Mouse (Mus musculus): ENCODE data around the gene Hoxd13. TPM values are rescaled to one million over a fixed set of nuclear protein-coding genes. Genes with fewer than 3 reads are reported as not detected.
A peak's percentile ranks its signal among the peaks of the same experiment; 100 is the strongest.

Hoxd13 gene
- total RNA-seq, 2 experiments from 2014 or later = not detected

DNA sequence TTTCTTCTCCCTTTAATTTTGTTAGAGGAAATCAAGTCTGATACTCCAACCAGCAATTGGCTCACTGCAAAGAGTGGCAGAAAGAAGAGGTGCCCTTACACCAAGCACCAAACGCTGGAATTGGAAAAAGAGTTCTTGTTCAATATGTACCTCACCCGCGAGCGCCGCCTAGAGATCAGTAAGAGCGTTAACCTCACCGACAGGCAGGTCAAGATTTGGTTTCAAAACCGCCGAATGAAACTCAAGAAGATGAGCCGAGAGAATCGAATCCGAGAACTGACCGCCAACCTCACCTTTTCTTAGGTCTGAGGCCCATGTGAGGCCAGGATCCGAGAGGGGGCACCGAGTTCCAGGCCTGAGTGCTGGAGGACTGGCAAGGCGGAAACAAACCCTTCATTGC is 26.0 kb downstream of the Hoxd13 start:
- no peak for DNase-seq

DNA sequence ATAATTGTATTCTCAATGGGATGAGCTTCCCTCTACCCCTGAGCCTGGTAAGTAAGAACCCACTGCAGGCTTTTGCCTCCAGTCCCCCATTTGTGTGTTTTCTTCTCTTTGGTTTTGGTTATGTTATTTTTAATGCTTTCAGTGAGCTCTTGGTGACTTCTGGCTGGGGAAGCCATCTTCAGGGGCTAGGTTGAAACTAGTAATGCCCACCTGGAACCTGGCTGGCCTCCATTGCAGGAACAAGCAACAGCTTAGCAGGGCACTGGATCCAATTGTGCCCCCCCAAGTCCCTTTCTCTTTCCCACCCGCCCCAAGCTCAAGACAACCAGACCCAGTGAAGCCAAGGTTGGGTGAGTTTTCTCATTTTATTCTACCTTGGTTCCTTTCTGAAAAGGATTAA is 27.3 kb downstream of the Hoxd13 start:
- no peak for DNase-seq

DNA sequence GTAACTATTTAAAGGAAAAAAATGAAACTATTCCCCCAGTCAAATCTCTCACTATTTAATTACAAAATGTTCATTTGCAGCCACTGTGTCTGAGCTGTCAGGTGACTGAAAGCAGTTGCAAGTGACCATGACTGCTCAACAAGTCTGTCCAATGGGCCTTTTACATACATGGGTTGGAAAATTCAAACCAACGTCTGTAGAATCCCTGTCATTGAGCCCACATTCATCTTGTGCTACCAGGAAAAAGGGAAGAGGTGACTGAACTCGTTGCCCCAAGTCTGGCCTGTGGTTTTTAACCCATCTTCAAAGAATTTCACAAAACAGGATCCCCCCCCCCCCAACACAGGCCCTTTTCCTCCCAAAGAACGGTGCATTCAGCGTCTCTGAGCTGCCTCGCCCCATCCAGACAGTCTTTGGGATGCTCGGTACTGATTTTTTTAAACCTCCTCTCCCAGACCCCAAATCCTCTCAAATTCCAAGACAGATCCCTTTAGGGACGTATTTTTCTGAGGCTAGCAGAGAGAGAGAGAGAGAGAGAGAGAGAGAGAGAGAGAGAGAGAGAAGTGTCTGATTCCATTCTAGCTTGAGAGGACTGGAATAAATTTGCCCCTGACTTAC is 27.8 kb downstream of the Hoxd13 start:
- DNase-seq = no peak

DNA sequence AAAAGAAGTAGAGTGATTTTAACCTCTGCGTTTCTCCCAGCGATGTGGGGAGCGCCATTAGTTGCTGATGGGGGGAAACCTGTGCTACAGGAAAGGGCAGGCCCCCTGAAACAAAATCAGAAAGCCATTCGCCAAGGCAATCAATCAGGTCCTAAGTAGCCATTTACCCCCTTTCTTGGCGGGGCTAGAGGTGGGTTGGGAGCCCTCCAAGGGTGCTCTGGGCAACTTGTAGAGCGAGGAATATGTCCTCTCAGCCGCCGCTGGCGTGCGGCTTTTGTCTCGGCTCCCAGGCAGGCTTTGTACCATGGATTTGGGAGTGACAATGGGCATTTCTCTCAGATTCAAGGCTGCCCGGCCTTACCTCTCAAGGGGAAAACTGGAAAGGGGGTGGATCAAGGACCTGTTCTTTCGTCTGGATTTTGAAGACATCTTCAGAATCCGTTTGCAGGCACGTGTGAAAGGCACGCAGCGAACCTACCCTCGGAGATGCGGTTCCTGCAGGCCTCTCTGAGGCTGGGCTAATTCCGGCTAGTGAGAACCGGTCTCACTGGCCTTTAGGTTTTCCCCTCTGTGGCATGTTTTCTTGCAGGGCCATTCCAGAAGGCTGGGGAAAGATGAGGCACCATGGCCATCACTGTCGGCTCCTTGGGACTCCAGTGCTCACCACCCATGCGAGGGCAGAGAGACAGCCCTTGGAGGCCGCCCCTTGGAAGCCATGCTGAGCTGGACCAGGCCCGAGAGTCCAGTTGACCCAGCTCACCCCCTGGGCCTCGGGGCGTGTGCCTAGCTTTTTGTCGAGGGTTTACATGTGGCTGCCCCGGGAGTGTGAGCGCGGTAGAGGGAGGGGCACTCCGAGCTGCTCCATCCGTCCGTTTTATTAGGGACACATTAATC is 28.6 kb downstream of the Hoxd13 start:
- no peak for DNase-seq

DNA sequence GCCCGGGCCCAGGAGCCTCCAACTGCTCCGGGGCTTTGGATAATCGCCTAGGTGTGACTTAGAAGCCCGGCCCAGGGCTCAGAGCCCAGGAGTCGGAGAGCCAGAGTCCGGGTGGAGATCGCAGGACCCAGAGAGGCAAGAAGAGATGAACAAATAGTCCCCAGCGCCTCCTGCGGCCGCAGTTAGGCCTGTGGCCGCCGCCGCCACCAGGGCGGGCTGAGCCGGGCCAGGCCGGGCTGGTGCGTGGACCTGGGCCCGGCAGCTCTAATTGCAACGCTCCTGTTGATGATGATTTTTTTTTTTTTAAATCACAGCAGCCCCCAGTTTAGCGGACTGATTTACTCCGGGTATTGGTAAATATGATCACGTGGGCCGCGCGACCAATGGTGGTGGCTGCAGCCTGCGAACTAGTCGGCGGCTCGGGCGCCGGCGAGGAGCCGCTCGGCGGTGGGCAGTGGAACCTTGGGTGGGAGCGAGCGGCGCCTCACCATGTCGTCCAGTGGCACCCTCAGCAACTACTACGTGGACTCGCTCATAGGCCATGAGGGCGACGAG is 29.5 kb downstream of the Hoxd13 start, which contains the start of gene Hoxd9:
Gene Hoxd9, plus strand, starts transcription at position 161 of the 555 bp plus-strand sequence.
- DNase-seq = peak; percentile 54

DNA sequence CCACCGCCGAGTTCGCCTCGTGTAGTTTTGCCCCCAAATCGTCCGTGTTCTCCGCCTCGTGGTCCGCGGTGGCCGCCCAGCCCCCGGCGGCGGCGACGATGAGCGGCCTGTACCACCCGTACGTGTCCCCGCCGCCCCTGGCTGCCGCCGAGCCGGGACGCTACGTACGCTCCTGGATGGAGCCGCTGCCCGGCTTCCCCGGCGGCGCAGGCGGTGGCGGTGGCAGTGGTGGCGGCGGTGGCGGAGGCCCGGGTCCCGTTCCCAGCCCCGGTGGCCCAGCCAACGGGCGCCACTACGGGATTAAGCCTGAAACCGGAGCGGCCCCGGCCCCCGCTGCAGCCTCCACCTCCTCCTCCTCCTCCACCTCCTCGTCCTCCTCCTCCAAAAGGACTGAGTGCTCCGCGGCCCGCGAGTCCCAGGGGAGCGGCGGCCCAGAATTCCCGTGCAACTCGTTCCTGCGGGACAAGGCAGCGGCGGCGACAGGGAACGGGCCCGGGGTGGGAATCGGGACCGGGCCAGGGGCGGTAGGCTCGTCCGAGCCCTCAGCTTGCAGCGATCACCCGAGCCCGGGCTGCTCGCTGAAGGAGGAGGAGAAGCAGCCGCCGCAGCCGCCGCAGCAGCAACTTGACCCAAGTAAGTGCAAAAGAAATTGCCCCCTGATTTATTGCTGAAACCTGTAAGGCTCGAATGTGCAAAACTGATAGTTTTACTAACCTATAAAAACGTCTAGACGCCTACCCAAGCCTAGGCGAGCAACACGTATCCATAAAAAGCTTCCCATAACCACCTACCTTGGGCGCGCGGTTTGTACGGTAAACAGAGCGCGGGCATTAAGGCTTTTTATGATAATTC is 30.3 kb downstream of the Hoxd13 start:
- no peak for DNase-seq

DNA sequence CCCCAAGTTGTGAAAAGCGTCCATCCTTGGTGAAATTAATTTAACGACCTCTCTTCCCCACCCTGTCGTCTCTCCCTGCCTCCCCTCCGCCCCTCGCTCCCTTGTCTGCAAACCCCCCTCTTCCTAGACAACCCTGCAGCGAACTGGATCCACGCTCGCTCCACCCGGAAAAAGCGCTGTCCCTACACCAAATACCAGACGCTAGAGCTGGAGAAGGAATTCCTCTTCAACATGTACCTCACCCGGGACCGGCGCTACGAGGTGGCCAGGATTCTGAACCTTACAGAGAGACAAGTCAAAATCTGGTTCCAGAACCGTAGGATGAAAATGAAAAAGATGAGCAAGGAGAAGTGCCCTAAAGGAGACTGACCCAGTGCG is 30.9 kb downstream of the Hoxd13 start:
- DNase-seq = no peak

DNA sequence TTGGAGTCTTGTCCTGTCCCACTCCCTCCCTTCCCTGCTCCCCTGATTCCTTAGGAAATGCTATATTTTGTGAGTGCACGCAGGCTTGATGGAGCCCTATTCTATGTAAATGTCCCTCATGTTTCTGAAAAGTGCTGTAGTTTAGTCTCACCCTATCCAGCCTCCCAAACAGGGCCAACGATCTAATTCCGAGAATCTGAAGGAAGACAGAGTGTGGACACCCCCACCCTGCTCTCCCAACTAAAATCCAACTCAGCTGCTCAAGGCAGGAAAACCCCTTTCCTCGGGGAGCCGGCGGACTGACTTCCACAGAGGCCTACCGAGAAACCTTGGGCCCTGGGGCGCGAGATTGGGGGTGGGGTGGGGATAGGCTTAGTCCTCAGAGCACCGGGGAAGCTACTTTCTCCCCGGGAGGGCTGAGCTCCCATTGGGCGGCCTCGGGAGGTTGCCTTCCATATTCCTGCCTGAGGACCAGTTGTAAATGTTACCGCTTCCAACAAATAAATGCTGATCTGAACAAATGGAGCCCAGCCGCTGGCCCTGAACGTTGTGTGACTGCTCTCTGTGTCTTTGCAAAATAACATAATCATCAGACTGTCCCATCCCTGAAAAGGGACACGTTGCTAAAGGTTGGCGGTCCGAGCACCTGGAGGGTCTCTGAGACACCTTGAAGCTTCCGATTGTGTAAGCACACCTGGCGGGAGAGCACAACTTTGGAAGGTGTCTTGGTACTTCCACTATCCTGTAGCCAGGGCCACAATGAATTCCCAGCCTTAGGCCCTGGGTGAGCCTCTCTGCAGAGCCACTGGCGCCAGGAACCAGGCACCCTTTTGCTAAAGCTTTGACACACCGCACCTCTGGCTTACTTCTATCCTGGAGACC is 31.8 kb downstream of the Hoxd13 start:
- no peak for DNase-seq

DNA sequence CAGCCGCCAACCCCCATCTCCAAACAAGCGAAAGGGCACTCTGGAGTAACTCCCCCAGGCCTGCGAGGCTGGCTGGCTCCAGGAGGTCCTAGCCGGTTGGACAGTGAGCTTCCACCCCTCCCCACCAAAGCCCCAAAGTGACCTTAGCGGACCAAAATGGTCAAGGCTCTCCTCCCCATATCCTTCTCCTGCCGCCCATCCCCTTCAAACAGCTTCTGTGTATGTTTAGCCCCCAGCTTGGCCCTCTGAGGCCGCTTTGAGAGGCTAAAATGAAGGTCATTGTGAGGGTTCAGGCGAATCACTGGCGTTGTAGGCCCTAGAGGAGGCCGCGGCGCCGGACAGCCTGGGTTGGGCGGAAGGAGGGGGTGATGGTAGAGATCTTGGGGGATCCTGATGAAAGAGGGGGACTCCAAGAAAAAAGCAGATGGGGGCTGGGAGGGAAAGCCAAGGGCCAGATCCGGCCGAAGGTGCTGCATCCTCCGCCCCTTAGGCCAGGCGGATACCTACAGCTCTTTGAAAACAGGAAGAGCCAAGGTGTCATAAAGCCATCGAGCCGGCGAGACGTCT is 32.5 kb downstream of the Hoxd13 start:
- DNase-seq = no peak

DNA sequence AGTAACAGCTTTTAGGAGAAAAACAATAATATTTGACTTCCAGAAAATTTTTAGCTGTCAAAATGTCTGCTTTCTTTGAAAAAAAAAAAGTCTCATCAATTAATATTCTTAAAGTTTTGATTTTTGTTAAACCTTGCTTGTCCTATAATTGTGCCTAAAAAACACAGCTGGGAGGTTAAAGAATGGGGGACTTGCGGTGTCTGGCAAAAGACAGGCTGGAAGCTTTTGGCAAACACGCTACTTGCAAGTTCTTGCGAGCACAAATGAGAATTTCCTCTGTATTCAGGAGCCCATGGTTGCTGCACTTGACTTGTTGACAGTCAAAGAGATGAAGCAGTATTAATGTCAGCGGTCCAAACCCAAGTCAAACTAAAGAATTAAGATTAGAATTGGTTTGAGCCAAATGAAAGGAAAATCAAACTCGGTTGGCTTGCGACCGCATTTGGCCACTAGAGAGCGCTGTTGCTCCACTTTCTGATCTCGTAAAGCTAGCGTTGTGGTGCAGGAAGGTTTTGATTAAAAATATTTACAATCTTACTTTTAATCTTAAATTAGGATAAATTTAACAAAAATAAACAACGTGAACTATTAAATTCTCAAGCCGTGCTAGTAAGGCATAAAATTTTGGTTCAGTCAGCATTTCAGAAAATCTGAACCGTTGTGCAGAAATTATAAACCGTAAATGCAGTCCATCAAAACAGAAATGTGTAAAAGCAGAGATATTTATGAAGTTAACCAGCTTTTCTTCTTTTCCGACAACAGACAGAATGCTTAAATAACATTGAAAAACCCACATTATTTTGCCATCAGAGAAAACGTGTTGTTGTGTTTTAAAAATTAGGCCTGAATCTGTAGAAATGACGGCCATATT is 34.1 kb downstream of the Hoxd13 start:
- peak; percentile 87 for DNase-seq

DNA sequence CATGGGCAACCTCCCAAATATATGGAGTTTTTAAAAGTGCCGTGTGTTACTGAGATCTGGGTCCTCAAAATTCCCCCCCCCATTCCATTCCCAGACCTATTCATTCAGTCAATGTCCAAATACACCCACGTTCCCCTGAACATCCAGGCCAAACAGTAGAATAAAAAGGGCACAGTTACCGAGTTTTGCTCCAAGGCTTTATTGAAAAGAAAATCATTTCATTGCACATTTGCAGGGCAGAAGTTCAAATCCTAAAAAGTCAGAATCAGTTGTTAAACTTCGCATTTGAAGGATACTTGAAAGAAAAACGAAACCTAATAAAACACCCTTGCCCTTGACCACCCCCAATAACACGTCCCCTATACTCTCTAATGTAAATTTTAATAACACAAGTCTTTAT is 34.7 kb downstream of the Hoxd13 start:
- DNase-seq = no peak

DNA sequence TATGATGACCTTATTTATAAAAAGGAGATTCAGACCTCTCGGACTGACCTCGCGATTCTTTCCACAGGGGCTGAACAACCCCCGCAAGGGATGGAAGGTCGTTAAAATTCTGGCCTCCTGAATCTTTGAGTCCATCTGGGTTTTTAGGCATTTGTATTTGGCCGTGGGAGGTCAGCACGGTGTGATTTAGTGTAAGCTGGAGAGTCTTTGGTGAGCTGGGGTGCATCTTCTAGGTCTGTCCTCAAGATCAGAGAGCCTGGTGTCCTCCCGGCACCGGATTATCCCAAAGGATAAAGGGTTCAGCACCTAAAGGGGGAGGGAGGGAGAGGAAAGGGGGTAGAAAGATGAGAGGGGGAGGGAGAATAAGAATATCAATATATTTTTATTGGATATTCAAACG is 35.2 kb downstream of the Hoxd13 start:
- DNase-seq = no peak

DNA sequence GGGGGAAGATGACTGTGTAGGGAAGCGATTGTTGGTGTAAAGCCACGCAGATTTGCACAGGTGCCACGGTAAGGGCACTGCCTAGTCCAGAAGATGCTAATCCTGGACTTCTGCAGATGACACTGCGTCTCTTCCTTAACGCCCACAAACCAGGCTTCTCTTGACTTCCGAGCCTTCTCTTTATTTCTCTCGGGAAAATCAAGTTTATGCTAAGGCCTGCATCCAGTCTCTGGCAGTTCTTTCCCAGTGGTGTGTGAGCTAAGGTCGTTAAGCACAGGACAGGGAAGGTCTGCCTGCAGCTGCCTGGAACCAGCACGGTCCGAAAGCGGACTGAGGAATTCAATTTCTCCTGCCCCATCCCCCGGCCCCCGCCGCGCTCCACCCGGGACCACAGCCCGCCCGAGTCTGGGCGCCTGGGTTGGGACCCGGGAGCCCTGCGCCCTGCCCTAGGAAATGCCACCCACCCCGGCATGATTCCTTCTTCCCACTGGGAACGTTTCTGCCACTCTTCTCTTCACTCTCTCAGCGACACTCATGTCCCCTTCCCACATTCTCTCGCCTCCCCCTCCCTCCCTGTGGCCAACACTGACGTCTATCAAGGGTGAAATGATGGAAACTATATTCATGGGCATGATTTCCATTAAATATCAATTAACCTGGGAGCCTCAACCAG is 35.7 kb downstream of the Hoxd13 start:
- no peak for DNase-seq

DNA sequence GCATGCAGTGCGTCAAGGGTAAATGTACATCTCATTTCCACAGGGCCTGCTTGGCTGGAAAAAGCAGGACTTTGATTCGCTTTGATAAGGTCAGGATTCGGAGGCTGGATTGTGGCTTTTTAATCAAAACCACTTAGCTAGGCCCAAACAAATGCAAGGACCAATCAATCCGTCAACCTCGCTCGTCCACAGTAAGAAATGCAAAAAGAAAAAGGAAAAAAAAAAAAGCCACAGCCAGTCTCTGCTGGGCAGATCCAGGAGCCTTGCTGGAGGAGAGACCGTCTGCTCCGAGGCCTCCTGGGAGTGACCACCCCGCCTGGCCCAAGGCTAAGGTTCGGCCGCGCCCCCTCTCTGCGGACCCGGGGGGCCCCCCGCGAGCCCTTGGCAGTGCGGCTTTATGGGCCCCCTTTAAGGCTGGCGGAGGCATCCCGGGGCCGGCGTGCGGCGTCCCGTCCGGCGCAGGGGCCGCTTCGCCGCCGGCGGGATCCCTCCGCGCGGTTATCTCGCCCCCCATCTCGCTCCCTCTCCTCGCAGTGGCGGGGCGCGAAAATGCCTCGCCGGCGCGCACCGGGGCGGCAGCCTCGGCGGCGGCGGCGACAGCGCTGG is 36.4 kb downstream of the Hoxd13 start, which contains the start of gene Hoxd8:
Gene Hoxd8, plus strand, starts transcription at position 223 of the 606 bp plus-strand sequence.
- peak; percentile 49 for DNase-seq

DNA sequence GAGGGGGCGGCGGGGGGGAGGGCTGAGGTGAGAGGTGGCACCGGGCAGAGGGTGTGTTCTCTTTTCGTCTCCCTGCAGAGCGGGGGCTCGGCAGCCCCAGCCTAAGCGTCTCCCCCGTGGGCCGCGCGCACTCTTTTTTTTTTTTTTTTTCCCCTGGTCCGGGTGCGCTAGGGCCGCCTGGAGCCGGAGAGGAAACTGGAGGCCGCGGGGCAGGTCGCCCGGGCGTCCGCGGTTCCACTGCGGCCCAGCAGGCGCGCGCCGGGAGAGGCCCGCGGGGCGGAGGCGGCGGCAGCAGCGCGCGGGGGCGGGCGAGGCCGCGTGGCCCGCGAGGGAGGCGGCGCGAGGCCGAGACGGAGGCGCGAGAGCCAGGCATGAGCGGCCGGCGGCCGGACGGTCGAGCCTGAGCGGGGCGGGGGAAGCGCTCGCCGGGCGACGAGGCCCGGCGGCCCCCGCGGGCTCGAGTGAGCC is 36.9 kb downstream of the Hoxd13 start:
- DNase-seq = no peak

DNA sequence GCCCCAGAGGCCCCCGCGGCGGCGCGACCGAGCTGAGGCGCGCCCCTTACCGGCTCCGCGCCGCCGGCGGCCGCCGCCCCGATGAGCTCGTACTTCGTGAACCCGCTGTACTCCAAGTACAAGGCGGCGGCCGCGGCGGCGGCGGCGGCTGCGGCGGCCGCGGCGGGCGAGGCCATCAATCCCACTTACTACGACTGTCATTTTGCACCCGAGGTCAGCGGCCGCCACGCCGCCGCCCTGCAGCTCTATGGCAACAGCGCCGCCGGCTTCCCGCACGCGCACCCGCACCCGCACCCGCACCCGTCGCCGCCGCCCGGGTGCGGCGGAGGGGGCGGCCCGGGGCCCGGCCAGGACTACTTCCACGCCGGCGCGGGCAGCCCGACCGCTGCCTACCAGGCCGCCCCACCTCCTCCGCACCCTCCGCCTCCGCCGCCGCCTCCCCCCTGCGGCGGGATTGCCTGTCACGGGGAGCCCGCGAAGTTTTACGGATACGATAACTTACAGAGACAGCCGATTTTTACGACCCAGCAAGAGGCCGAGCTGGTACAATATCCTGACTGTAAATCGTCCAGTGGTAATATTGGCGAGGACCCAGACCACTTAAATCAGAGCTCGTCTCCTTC is 37.5 kb downstream of the Hoxd13 start:
- no peak for DNase-seq

DNA sequence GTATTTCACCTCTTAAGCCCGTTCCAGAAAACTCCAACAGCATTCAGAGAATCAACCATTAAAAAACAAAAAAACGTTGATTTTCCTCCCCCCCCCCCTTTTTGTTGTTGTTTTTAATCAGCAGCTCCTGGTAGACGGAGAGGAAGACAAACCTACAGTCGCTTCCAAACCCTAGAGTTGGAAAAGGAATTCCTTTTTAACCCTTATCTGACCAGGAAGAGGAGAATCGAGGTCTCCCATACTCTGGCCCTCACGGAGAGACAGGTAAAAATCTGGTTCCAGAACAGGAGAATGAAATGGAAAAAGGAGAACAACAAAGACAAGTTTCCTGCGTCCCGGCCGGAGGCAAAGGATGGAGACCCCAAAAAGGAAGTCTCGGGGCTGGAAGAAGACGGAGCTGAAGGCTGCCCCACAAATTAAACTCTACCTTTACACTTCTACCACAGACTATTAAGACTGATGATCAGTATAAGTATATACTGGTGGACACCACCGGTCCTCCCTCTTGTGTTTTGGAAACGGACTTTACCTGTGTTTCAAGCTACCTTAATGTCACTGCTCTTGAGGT is 38.4 kb downstream of the Hoxd13 start:
- DNase-seq = no peak

DNA sequence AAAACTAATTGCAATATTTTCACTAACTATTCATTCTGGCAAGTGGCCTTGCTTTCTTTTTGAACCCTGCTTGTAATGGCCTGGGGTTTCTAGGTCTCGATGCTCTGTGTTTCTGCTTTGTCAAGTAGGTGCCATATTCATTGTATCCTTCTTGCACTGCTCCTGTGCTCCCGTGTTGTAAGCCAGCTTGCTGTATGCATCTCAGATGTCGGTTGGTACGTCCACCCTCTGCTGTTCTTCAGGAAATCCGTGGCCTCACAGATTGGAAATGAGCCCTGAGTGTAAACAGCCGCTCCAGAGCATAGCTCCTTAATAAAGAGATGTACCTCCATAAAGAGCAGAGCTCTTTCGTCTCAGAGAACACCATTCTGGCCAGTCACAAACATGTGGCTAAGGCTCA is 39.5 kb downstream of the Hoxd13 start:
- DNase-seq = no peak

Measured in heart, postnatal 4 days (tissue).